Mouse (Mus musculus) mature B cell (primary cell): ENCODE results near the gene Sez6l2.

Experiments used
- in situ Hi-C: fragments of 300-500 bp; cut with MboI; formaldehyde crosslinking; loops from 2 replicates; pipeline ENCODE4 v1.14.3; 2019

Gene Sez6l2

GRCm38 (mm10) chr7:126961095-126961494, 10.7 kb downstream of the Sez6l2 start:
- in situ Hi-C loops: no loop called here

- in situ Hi-C loops: no loop called here
These were observed 11.6 kb downstream of the Sez6l2 start for GRCm38 (mm10) chr7:126961965-126962364.

GRCm38 (mm10) chr7:126963548-126964286, 13.4 kb downstream of the Sez6l2 start:
- in situ Hi-C loops: no loop called here

- in situ Hi-C loops: no loop called here
These were observed 15.2 kb downstream of the Sez6l2 start for GRCm38 (mm10) chr7:126965568-126965967.

- in situ Hi-C loops: no loop called here
These were observed 17.0 kb downstream of the Sez6l2 start for GRCm38 (mm10) chr7:126967361-126967760.

- in situ Hi-C loops: no loop called here
These were observed 25.1 kb downstream of the Sez6l2 start for GRCm38 (mm10) chr7:126975493-126975892.

DNA sequence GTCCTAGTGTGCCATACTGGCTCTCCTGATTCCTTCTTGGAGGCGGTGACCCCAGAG, 25.4 kb downstream of the Sez6l2 start, which contains the start of gene Cdipt:
Gene Cdipt (plus strand): TSS at position 22 of the 57 bp plus-strand sequence.
- in situ Hi-C loops: no loop called here

DNA sequence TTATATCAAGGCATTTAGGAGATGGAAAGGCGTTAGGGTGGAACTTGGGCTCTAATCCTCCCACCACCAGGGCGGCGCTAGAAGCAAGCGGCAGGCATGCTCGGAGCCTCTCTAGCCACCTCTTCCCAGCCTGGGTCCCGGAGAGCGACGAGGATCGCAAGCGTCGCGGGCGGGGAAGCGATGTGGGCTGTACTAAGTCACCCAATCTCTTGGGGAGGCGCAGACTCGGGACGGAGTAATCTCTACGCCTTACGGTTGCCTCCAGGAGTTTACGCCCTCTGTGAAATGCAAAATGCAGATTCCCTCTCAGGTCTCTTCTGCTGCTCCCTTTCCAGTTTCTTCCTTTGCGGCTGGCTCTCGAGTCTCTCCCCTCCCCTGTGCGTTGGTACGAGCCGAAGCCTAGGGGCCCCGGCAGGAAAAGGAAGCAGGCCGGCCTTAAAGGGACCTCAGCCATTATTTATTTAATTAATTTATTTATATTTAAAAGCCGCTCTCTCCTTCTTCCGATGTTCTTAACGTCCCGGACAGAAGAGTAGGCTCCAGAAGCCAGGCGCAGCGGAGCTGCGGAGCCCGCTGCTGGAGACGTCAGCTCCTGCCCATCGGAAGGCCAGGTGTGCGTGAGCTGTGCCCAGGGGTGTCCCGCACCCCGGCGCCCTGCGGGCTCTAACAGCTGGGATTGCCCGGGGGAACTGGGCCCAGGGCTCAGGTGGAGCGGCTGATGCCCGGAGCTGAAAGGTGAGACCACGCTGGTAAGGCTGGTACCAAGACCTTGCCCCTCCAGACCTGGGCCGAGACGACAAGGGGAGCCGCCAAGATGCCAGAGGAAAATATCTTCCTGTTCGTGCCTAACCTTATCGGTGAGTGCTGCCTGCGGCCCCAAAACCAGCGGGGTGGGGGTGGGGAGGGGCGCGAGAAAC, 25.8 kb downstream of the Sez6l2 start, which contains the start of gene Cdiptos:
Gene Cdiptos (minus strand): TSS at position 149 of the 917 bp plus-strand sequence.
- in situ Hi-C loops: no loop called here

DNA sequence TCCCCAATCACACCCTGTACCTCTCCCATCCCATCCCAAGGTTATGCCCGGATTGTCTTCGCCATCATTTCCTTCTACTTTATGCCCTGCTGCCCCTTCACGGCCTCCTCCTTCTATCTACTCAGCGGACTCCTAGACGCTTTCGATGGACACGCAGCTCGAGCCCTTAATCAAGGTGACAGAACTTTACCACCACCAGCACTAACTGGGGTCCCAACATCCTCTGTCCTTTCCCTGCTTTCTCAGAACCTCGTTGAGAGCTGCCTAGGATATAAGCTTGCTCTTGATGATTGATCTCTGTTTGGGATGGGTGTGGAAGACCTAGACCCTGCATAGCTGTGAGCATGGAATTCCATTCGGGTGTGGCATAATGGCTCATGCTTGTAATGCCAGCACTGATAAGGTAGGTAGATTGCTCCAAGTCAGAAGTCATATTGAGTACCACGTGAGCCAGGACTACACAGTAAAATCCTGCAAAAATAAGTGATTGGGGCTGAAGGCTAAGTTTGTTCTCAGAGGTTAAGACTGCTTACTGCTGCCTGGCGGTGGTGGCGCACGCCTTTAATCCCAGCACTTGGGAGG, 26.6 kb downstream of the Sez6l2 start:
- in situ Hi-C loops: no loop called here

DNA sequence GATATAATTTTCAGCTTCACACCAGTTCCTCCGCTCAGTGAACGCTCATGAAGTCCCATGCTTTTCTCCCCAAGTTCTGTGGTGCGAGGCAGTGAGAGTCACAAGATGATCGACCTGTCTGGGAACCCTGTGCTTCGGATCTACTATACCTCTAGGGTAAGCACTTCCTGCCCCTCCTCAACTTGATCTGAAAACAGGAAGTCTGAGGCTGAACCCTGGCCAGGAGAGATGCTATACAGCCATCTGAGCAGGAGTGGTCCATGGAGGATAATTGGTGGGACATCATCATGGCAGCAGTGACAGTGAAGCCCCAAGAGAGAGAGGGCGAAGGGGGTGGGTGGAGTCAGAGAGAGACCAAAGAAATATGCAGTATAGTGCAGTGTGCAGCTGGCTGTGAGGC, 28.5 kb downstream of the Sez6l2 start:
- in situ Hi-C loops: no loop called here

- in situ Hi-C loops: no loop called here
These were observed 31.2 kb downstream of the Sez6l2 start for GRCm38 (mm10) chr7:126981601-126982000.

DNA sequence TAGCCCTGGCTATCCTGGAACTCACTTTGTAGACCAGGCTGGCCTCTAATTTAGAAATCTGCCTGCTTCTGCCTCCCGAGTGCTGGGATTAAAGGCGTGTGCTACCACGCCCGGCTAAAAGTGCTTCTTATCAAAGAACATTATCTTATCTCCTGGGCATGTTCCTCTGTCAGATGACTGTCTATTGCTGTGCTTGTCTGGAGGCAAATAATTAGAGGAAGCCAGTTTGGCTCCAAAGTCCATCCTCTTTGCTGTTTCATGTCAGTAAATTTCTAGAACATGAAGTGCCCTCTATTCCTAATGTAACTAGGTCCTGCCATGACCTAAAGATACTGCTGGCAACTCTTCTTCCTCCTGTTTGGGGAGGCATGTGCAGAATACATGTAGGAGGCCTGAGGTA, 31.7 kb downstream of the Sez6l2 start:
- in situ Hi-C loops: no loop called here

GRCm38 (mm10) chr7:126983113-126983512, 32.8 kb downstream of the Sez6l2 start:
- in situ Hi-C loops: no loop called here

DNA sequence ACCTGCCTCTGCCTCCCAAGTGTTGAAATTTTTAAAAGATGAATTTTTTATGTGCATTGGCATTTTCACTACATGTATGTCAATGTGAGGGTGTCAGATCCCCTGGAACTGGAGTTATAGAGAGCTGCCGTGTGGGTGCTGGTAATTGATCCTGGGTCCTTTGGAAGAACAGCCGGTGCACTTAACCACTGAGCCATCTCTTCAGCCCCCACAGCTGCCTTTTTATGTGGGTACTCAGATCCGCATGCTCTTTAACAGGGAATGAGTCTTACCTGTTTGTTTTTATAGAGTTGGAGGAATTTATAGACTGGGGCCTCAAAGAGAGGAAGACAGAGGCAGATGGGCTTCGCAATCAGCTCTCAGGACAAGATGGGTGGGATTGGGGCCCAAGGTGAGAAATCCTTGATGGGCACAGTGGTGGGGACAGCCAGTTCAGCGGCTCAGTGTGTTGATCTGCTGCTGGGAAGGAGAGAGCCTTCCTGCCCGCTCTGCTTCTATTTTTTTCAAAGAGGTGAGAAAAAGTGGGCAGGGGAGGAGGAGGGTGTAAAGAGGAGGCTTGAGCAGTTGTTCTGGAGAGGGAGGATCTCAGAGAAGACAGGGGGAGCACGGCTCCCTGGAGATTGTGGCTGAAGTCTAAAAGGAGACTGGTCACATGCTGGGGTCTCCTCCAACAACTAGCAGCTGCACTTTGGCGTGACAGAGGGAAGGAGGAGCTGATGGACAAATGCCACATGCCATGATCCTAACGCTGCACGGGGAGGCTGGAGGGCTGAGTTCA, 34.5 kb downstream of the Sez6l2 start:
- in situ Hi-C loops: no loop called here

DNA sequence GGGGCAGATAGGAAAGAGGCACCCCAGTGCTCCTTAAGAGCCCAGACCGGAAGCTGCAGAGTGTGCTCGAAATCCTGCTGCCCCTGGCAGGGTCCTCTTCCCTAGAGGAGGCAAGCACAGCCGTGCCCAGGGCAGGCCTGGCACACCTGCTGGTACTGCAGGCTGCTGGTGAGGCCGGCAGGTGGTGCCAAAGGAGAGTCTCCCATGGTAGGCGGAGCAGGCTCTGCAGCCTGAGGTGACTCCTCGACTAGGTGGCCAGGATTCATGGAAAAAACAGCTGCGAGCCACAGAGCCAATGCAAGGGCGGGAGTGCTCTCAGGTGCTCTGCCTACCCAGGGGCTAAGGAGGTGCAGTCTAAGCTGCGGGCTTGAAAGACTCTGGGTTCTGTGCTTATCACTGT, 36.0 kb downstream of the Sez6l2 start:
- in situ Hi-C loops: no loop called here

DNA sequence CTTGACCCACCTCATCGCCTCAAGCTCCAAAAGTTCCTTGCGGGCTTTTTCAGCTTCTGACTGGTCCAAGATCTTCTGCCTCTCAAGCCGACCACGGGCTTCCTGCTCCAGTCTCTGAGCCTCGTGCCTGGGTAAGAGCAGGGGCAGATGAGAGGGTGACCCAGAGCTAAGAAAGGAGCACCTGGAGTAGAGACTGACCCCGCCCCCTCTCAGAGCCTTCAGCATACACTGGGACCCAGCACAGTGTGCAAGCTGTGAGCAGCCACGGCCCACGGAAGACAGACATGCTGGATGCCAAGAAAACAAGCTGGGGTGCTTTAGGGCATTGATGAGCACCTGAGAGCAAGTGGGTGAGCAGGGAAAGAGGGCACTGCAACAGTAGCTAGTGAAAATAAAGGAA, 38.5 kb downstream of the Sez6l2 start:
- in situ Hi-C loops: no loop called here

- in situ Hi-C loops: no loop called here
These were observed 46.1 kb downstream of the Sez6l2 start for GRCm38 (mm10) chr7:126996449-126996848.

- in situ Hi-C loops: no loop called here
These were observed 49.2 kb downstream of the Sez6l2 start for GRCm38 (mm10) chr7:126999568-126999967.

- in situ Hi-C loops: no loop called here
These were observed 53.3 kb downstream of the Sez6l2 start for GRCm38 (mm10) chr7:127003620-127004019.

GRCm38 (mm10) chr7:127004122-127004875, 53.9 kb downstream of the Sez6l2 start:
- in situ Hi-C loops: no loop called here

- in situ Hi-C loops: no loop called here
These were observed 57.1 kb downstream of the Sez6l2 start for GRCm38 (mm10) chr7:127007313-127008024.
